Mouse (Mus musculus): ENCODE results near the gene Sox11. TPM values are rescaled to one million over a fixed set of nuclear protein-coding genes. Genes with fewer than 3 reads are reported as not detected.

The Sox11 gene
- polyA plus RNA-seq, 1 experiment, result 0.08 TPM

DNA sequence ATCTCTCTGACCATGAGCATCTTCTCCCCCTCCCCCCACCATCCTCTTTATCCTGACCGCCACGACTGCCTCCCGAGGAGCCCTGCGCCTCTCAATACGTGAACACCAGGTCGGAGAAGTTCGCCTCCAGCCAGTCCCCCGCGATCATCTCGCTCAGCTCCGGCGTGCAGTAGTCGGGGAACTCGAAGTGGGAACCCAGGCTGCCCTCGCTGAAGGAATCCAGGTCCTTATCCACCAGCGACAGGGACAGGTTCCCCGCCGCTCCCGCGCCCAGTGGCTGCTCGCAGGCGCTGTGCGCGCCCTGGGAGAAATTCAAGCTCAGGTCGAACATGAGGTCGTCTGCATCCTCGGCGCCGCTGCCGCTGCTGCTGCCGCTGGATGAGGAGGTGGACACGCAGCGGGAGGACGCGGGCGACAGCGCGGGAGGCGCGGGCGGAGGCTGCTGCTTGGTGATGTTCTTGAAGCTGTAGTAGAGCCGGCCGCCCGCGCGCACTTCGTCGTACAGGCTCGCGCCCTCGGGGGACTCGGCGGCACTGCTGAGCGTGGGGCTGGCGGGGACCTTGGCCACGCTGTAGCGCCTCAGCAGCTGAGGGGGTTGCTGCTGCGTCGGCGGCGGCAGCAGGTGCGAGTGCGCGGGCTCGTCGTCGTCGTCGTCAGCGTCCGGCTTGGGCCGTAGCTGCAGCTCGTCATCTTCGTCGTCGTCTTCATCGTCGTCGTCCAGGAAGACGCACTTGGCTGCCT is 1.1 kb downstream of the Sox11 start:
- TF ChIP-seq CTCF (IDR thresholded peaks at IDR 0.05; ENCODE audit: extremely low read depth, insufficient read depth, insufficient read length, insufficient replicate concordance) (no peak), POLR2A (IDR thresholded peaks at IDR 0.05; ENCODE audit: low read depth, low read length) (no peak)
- H3K36me3 ChIP-seq (ENCODE audit: control insufficient read depth, insufficient read depth, low read length), result no peaks in the 10 kb centered on the region
- no peak for DNase-seq (ENCODE audit: low read depth in 1 of 2, low spot score in 2 of 2)
- H3K27ac ChIP-seq (ENCODE audit: insufficient read depth, low read length), result no peak overlapping the region
- H3K27me3 ChIP-seq (ENCODE audit: control insufficient read depth, insufficient read depth, low read length), result peaks cover 12% of the 10 kb centered on the region
- WGBS, result 6% methylated on average over 80 of the region's 80 CpGs
- no peak overlapping the region for H3K4me3 ChIP-seq (ENCODE audit: extremely low read depth, insufficient read depth, insufficient read length)
- H3K4me1 ChIP-seq (ENCODE audit: control insufficient read depth, insufficient read depth, insufficient read length), result no peaks in the 10 kb centered on the region

DNA sequence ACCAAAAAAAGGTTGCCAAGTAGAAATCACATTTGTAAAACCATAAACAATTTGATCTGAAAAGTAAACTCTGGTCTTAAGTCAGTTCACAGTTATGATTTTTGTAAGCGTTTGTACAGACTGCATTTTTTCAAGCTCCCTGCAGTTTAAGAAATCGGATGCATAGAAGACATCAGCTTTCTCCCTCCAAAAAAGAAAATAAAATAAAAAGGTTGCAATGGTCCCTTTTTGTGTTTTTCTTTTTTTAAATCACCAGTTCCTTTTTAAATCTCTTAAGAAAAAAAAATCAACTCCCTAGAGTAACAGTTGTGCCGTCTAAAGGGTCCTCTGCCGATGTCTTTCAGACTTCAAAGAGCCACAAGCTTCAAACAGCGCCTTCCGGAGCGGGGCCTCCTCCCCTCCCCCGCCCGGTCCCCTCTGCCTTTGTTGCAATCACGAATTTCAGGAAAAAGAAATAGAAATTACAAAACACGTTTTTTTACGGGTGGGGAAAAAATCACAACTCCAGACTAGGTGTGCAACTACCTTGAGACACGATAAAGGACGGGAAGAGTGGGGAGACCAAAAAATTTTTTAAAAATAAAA is 1.8 kb downstream of the Sox11 start:
- 5% methylated on average over 14 of the region's 14 CpGs for WGBS
- no peak for DNase-seq (ENCODE audit: low read depth in 1 of 2, low spot score in 2 of 2)
- H3K4me1 ChIP-seq (ENCODE audit: control insufficient read depth, insufficient read depth, insufficient read length), result no peaks in the 10 kb centered on the region
- H3K27me3 ChIP-seq (ENCODE audit: control insufficient read depth, insufficient read depth, low read length), result peaks cover 12% of the 10 kb centered on the region
- H3K4me3 ChIP-seq (ENCODE audit: extremely low read depth, insufficient read depth, insufficient read length), result no peak overlapping the region
- TF ChIP-seq CTCF (IDR thresholded peaks at IDR 0.05; ENCODE audit: extremely low read depth, insufficient read depth, insufficient read length, insufficient replicate concordance) (no peak), POLR2A (IDR thresholded peaks at IDR 0.05; ENCODE audit: low read depth, low read length) (no peak)
- no peaks in the 10 kb centered on the region for H3K36me3 ChIP-seq (ENCODE audit: control insufficient read depth, insufficient read depth, low read length)
- no peak overlapping the region for H3K27ac ChIP-seq (ENCODE audit: insufficient read depth, low read length)

DNA sequence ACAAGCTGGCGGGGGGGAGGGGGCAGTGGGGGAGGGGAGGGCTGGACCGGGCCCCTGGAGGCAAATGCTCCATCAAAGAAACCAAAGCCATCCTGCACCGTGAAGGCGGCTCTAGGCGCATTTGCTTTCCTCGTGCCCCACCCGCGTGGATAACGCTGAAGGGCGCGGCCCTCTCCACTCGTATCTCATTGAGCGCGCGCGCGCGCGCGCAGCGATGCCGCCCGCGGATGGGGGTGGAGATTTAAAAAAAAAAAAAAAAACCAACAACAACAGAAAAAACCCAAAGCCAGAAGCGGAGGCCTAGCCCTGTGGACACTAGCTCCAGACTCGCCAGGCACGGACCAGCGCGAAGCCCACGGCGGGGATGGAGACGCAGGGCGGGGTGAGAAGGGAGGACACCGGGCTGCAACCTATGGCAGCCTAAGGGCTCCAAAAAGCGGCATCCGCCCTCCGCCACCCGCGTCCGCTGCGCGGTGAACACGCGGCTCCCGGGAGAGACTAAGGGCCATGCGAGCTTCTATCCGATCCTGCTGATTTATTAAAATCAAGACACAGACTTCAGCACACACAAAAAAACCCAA is 3.1 kb downstream of the Sox11 start:
- no peak for TF ChIP-seq CTCF (IDR thresholded peaks at IDR 0.05; ENCODE audit: extremely low read depth, insufficient read depth, insufficient read length, insufficient replicate concordance)
- no peak for TF ChIP-seq POLR2A (IDR thresholded peaks at IDR 0.05; ENCODE audit: low read depth, low read length)
- Histone ChIP-seq H3K36me3 (ENCODE audit: control insufficient read depth, insufficient read depth, low read length) (no peaks in the 10 kb centered on the region), H3K27me3 (ENCODE audit: control insufficient read depth, insufficient read depth, low read length) (peaks cover 12% of the 10 kb centered on the region), H3K4me3 (ENCODE audit: extremely low read depth, insufficient read depth, insufficient read length) (no peak overlapping the region), H3K27ac (ENCODE audit: insufficient read depth, low read length) (no peak overlapping the region), H3K4me1 (ENCODE audit: control insufficient read depth, insufficient read depth, insufficient read length) (no peaks in the 10 kb centered on the region)
- no peak for DNase-seq (ENCODE audit: low read depth in 1 of 2, low spot score in 2 of 2)
- WGBS, result 4% methylated on average over 47 of the region's 47 CpGs

DNA sequence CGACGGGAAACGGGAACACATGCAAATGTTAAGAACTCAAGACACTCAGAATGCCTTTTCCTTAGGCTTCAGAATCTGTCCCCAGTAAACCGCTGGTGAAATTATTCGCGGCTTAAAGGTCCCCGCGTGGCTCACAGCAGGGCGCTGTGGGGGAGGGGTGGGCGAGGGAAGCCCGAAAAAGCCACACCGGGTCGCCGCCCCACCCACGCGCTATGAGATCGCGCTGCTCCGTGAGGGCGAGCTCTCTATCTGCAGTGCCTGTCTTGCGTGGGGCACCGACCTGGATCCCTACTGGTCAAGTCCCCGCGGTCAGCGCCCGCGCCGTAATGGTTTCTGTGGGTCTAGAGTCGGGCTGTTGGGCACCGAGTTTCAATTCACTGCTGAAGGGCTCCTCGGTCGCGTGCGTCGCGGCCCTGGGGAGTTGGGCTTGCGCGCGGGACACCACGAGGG is 3.6 kb downstream of the Sox11 start:
- no peak for DNase-seq (ENCODE audit: low read depth in 1 of 2, low spot score in 2 of 2)
- Histone ChIP-seq H3K36me3 (ENCODE audit: control insufficient read depth, insufficient read depth, low read length) (no peaks in the 10 kb centered on the region), H3K4me3 (ENCODE audit: extremely low read depth, insufficient read depth, insufficient read length) (no peak overlapping the region), H3K4me1 (ENCODE audit: control insufficient read depth, insufficient read depth, insufficient read length) (no peaks in the 10 kb centered on the region), H3K27ac (ENCODE audit: insufficient read depth, low read length) (no peak overlapping the region), H3K27me3 (ENCODE audit: control insufficient read depth, insufficient read depth, low read length) (peaks cover 12% of the 10 kb centered on the region)
- TF ChIP-seq CTCF (IDR thresholded peaks at IDR 0.05; ENCODE audit: extremely low read depth, insufficient read depth, insufficient read length, insufficient replicate concordance), result no peak
- TF ChIP-seq POLR2A (IDR thresholded peaks at IDR 0.05; ENCODE audit: low read depth, low read length), result no peak
- WGBS, result 2% methylated on average over 40 of the region's 40 CpGs

DNA sequence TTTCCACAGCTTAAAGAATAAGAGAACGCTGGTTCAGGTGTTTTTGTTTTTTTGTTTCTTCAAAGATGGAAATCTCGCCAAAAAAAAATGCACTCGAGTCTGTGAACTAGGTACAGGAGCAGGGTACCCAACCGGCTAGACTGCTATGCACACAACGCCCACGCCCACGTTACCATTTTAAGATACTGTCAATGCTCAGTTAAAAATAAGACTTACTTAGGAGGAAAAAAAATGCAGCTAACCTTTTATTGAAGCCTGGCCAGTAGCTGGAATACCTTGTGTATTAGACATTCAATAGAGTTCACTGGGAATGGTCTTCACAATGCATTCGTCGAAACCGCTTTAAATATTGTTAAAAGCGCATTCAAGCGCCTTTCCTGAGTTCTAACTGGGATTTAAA is 4.3 kb downstream of the Sox11 start:
- H3K4me1 ChIP-seq (ENCODE audit: control insufficient read depth, insufficient read depth, insufficient read length), result no peaks in the 10 kb centered on the region
- TF ChIP-seq CTCF (IDR thresholded peaks at IDR 0.05; ENCODE audit: extremely low read depth, insufficient read depth, insufficient read length, insufficient replicate concordance), result no peak
- no peak for TF ChIP-seq POLR2A (IDR thresholded peaks at IDR 0.05; ENCODE audit: low read depth, low read length)
- 27% methylated on average over 12 of the region's 12 CpGs for WGBS
- no peaks in the 10 kb centered on the region for H3K36me3 ChIP-seq (ENCODE audit: control insufficient read depth, insufficient read depth, low read length)
- DNase-seq (ENCODE audit: low read depth in 1 of 2, low spot score in 2 of 2), result no peak
- H3K4me3 ChIP-seq (ENCODE audit: extremely low read depth, insufficient read depth, insufficient read length), result no peak overlapping the region
- no peak overlapping the region for H3K27ac ChIP-seq (ENCODE audit: insufficient read depth, low read length)
- H3K27me3 ChIP-seq (ENCODE audit: control insufficient read depth, insufficient read depth, low read length), result peaks cover 12% of the 10 kb centered on the region

DNA sequence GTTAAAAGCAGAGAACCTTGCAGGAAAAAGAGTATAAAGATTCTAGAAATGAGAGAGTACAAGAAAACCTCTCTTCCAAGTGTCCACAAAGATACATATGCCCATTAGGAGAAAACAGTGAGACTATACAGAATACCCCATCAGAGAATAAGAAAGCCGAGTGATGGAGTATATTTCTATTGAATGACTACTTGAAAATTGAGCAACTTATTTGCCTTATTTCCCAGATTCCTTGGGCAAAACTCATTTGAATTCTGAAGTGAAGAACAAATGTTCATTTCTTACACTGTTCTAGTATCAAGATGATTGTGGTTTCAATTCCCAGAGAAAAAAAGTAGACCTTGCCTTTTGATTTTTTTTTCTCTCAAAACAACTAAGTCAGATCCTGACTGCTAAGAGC is 4.9 kb downstream of the Sox11 start:
- peaks cover 10% of the 10 kb centered on the region for H3K27me3 ChIP-seq (ENCODE audit: control insufficient read depth, insufficient read depth, low read length)
- H3K27ac ChIP-seq (ENCODE audit: insufficient read depth, low read length), result no peak overlapping the region
- no peaks in the 10 kb centered on the region for H3K36me3 ChIP-seq (ENCODE audit: control insufficient read depth, insufficient read depth, low read length)
- no peak overlapping the region for H3K4me3 ChIP-seq (ENCODE audit: extremely low read depth, insufficient read depth, insufficient read length)
- TF ChIP-seq CTCF (IDR thresholded peaks at IDR 0.05; ENCODE audit: extremely low read depth, insufficient read depth, insufficient read length, insufficient replicate concordance) (no peak), POLR2A (IDR thresholded peaks at IDR 0.05; ENCODE audit: low read depth, low read length) (no peak)
- DNase-seq (ENCODE audit: low read depth in 1 of 2, low spot score in 2 of 2), result no peak
- 88% methylated on average over 1 of the region's 1 CpGs for WGBS
- H3K4me1 ChIP-seq (ENCODE audit: control insufficient read depth, insufficient read depth, insufficient read length), result no peaks in the 10 kb centered on the region

DNA sequence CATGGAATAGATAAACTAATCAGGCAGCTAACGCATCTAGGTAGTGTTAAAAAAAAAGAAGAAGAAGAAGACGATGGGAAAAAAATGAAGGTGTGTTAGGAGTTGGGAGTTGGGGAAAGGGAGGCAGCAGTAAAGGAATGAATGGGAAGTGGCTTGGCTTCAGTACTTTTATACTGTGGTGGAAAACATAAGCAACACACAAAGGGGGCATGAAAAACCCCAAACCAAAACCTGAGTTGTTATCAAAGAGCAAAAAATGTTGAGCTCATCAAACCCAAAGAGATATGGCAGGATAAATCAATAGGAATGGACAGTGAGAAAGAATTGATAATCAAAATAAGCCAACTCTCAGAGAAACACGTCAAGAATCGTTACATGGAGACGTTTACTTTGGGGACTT is 5.6 kb downstream of the Sox11 start:
- Histone ChIP-seq H3K4me3 (ENCODE audit: extremely low read depth, insufficient read depth, insufficient read length) (no peak overlapping the region), H3K27me3 (ENCODE audit: control insufficient read depth, insufficient read depth, low read length) (peaks cover 7% of the 10 kb centered on the region), H3K27ac (ENCODE audit: insufficient read depth, low read length) (no peak overlapping the region), H3K36me3 (ENCODE audit: control insufficient read depth, insufficient read depth, low read length) (no peaks in the 10 kb centered on the region), H3K4me1 (ENCODE audit: control insufficient read depth, insufficient read depth, insufficient read length) (no peaks in the 10 kb centered on the region)
- TF ChIP-seq CTCF (IDR thresholded peaks at IDR 0.05; ENCODE audit: extremely low read depth, insufficient read depth, insufficient read length, insufficient replicate concordance) (no peak), POLR2A (IDR thresholded peaks at IDR 0.05; ENCODE audit: low read depth, low read length) (no peak)
- no peak for DNase-seq (ENCODE audit: low read depth in 1 of 2, low spot score in 2 of 2)
- 81% methylated on average over 5 of the region's 5 CpGs for WGBS
